Mouse (Mus musculus) small intestine, adult 2 months (tissue): ENCODE data around the gene Mns1. TPM values are rescaled to one million over a fixed set of nuclear protein-coding genes. Genes with fewer than 3 reads are reported as not detected.
"Not testable (repeated sequence)": the region's sequence is repeated elsewhere in the genome, so short reads cannot be mapped to it uniquely, and the experiment has no call there.

ENCODE experiments used
- H3K27ac ChIP-seq: fragments of 200-500 bp; 2 replicates; pipeline ENCODE4 v1.5.1; 2012; ENCODE audit warnings: low read depth, low read length, control low read depth, inconsistent platforms; ENCODE audit not compliant: insufficient read depth
- H3K27me3 ChIP-seq: fragments of 200-500 bp; 2 replicates; pipeline ENCODE4 v1.6.1; 2012; ENCODE audit warnings: mild to moderate bottlenecking, moderate library complexity, low read length, inconsistent platforms; ENCODE audit not compliant: control insufficient read depth, insufficient read depth
- H3K36me3 ChIP-seq: fragments of 200-500 bp; 2 replicates; pipeline ENCODE4 v1.6.1; 2012; ENCODE audit warnings: mild to moderate bottlenecking, low read length, control low read depth, inconsistent platforms; ENCODE audit not compliant: control insufficient read depth, insufficient read depth
- H3K4me1 ChIP-seq: fragments of 200-500 bp; 2 replicates; pipeline ENCODE4 v1.6.1; 2012; ENCODE audit warnings: low read length, inconsistent platforms, mixed read lengths; ENCODE audit not compliant: control insufficient read depth, insufficient read depth, insufficient read length
- H3K4me3 ChIP-seq: fragments of 200-500 bp; 2 replicates; pipeline ENCODE4 v1.5.1; 2012; ENCODE audit warnings: low read depth, mild to moderate bottlenecking, control low read depth, inconsistent platforms, low read length, moderate library complexity
- CTCF ChIP-seq: fragments of 200-500 bp; IDR thresholded peaks from 2 replicates; pipeline ENCODE4 v1.5.1; 2012; ENCODE audit warnings: low read depth, mild to moderate bottlenecking, control low read depth, inconsistent platforms, low read length, moderate library complexity, mixed read lengths; ENCODE audit not compliant: insufficient replicate concordance, insufficient read length; ENCODE audit errors: extremely low read depth
- POLR2A ChIP-seq: fragments of 200-500 bp; IDR thresholded peaks from 2 replicates; pipeline ENCODE4 v1.6.1; 2012; ENCODE audit warnings: low read depth, mild to moderate bottlenecking, control low read depth, inconsistent platforms, low read length, moderate library complexity
- WGBS: fragments of 180-500 bp; shearing (Covaris S2); methylation state at CpG from one replicate; pipeline ENCODE4 v1.1.7; 2018; 5-methylcytosine and 5-hydroxymethylcytosine counted together
- polyA plus RNA-seq: library from polyadenylated mRNA; depleted of rRNA; stranded (reverse); fragments of >200 nt; gene quantifications from 2 replicates; pipeline ENCODE4 v1.2.3, GENCODE M21; 2012

The Mns1 gene
- polyA plus RNA-seq, 1 experiment = 0.19 TPM

- no peak for TF ChIP-seq CTCF
- no peak for TF ChIP-seq POLR2A
- Histone ChIP-seq H3K4me1 (peaks cover 4% of the 10 kb centered on the region; the same call in 1 of the 2 replicates), H3K4me3 (peak overlapping the region; percentile 59), H3K27ac (peak overlapping the region; percentile 64), H3K36me3 (no peaks in the 10 kb centered on the region), H3K27me3 (no peaks in the 10 kb centered on the region)
- 41% methylated on average over 2 of the region's 2 CpGs for WGBS
Measured at GRCm38 (mm10) chr9:72449841-72450240, 12.0 kb downstream of the Mns1 start.

GRCm38 (mm10) chr9:72450363-72450762, 12.6 kb downstream of the Mns1 start:
- no peaks in the 10 kb centered on the region for H3K36me3 ChIP-seq
- H3K27me3 ChIP-seq = no peaks in the 10 kb centered on the region
- TF ChIP-seq CTCF = no peak
- no peak for TF ChIP-seq POLR2A
- H3K27ac ChIP-seq = no peak overlapping the region
- 52% methylated on average over 1 of the region's 1 CpGs for WGBS
- H3K4me3 ChIP-seq = no peak overlapping the region
- H3K4me1 ChIP-seq = peaks cover 4% of the 10 kb centered on the region; the same call in 1 of the 2 replicates

DNA sequence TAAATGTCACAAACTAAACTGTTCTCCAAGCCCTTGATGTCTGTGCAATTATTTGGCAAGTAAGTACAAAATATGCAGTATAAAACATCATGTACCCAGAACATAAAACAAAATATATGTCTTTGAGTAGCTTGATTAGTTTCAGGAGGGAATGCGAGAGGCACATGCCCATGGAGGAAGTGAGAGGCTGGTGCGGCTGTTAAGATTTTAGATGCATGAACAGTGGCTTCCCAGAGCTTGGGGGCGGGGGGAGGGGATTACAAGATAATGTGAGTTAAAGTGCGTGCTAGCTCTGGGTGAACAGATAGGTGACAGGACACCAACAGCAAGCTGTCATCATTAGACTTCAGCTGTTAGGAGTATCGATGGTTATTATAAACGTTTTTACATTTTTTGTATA, 13.3 kb downstream of the Mns1 start:
- Histone ChIP-seq H3K27ac (no peak overlapping the region), H3K4me3 (no peak overlapping the region), H3K4me1 (peaks cover 4% of the 10 kb centered on the region; the same call in 1 of the 2 replicates), H3K36me3 (no peaks in the 10 kb centered on the region), H3K27me3 (no peaks in the 10 kb centered on the region)
- TF ChIP-seq POLR2A (no peak), CTCF (no peak)
- WGBS = 85% methylated on average over 6 of the region's 6 CpGs

GRCm38 (mm10) chr9:72454281-72454680, 16.5 kb downstream of the Mns1 start:
- H3K27ac ChIP-seq, H3K36me3 ChIP-seq, H3K4me3 ChIP-seq, H3K4me1 ChIP-seq, H3K27me3 ChIP-seq: not testable (repeated sequence)

DNA sequence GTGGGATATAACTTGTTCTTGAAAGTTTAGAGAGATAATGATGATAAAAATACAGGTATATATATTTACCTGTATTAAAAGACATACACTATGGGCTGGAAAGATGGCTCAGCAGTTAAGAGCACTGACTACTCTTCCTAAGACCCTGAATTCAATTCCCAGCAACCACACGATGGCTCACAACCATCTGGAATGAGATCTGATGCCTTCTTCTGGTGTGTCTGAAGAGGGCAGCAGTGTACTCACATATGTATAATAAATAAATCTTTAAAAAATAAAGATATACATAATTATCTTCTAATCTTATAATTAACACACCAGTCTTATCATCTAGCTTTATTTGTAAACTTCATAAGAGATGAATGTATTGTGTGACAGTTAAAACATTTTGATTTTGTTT, 18.6 kb downstream of the Mns1 start:
- no peak overlapping the region for H3K27ac ChIP-seq
- no peaks in the 10 kb centered on the region for H3K36me3 ChIP-seq
- H3K4me1 ChIP-seq = peaks cover 2% of the 10 kb centered on the region
- 33% methylated on average over 1 of the region's 1 CpGs for WGBS
- TF ChIP-seq CTCF (no peak), POLR2A (no peak)
- no peak overlapping the region for H3K4me3 ChIP-seq
- no peaks in the 10 kb centered on the region for H3K27me3 ChIP-seq

- 15% methylated on average over 5 of the region's 5 CpGs for WGBS
- no peaks in the 10 kb centered on the region for H3K36me3 ChIP-seq
Measured at GRCm38 (mm10) chr9:72458233-72458632, 20.4 kb downstream of the Mns1 start.

DNA sequence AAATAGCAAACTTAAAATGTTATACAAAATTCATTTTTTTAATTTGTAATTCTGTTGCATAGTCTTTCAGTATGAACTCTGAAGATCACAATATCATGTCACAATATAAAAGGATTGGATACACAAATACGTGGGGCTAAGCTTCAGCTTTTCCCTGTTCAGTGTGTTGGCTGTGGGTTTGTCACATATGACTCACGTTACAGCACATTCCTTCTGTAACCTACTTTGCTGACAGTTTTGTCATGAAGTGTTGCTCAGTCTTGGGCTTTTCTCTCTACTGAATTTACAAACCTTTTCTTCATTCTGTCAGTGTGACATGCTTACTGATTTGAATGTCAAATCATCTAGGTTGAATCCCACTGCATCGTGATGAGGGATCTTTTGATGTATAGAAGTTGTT, 21.9 kb downstream of the Mns1 start:
- H3K4me3 ChIP-seq = no peak overlapping the region
- H3K36me3 ChIP-seq = no peaks in the 10 kb centered on the region
- peaks cover 2% of the 10 kb centered on the region for H3K4me1 ChIP-seq
- 90% methylated on average over 3 of the region's 3 CpGs for WGBS
- TF ChIP-seq CTCF = no peak
- no peak for TF ChIP-seq POLR2A
- H3K27ac ChIP-seq = no peak overlapping the region
- no peaks in the 10 kb centered on the region for H3K27me3 ChIP-seq

More at GRCm38 (mm10) chr9:72458233-72458632, 20.4 kb downstream of the Mns1 start:
- Histone ChIP-seq H3K27ac (no peak overlapping the region), H3K27me3 (no peaks in the 10 kb centered on the region), H3K4me3 (no peak overlapping the region), H3K4me1 (peaks cover 2% of the 10 kb centered on the region)
- TF ChIP-seq CTCF (peak; percentile 79; the same call in 1 of the 2 replicates), POLR2A (no peak)

DNA sequence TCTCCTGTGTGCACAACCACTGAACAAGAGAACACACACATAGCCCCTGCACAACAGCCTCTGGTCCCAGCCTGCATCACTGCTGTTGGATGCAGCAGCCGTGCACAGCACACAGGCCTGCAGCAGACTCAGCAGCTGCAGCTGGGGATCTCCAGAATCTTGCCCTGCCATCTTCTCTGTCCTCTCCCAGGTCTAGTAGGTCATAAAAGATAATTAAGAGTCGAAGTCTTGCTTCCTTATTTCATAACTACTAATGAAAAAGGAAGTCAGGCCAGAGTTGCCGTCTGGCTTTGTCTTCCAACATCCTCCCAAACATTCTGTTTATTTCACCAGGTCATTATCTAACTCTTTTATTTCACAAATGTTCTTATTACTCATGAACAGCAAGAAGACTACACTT, 23.0 kb downstream of the Mns1 start:
- Histone ChIP-seq H3K36me3 (no peaks in the 10 kb centered on the region), H3K4me3 (no peak overlapping the region), H3K27me3 (no peaks in the 10 kb centered on the region), H3K27ac (no peak overlapping the region), H3K4me1 (peaks cover 2% of the 10 kb centered on the region)
- TF ChIP-seq POLR2A = no peak
- no peak for TF ChIP-seq CTCF
- 33% methylated on average over 3 of the region's 3 CpGs for WGBS
